Mouse (Mus musculus) granulocyte monocyte progenitor cell, adult 5-6 weeks (primary cell): Measurements from ENCODE around the gene Sorcs2. TPM values are rescaled to one million over a fixed set of nuclear protein-coding genes. Genes with fewer than 3 reads are reported as not detected.

Experiments used
- ATAC-seq: replicated peaks from 2 replicates; pipeline ENCODE4 v1.8.0; 2016; ENCODE audit warnings: mild to moderate bottlenecking, moderate TSS enrichment, inconsistent platforms; ENCODE audit not compliant: poor library complexity, severe bottlenecking
- total RNA-seq, 2 experiments: library from RNA; stranded (forward) in 1 of 2; stranded (reverse) in 1 of 2; fragments of 200-712, 200-1000 nt in 1 of 2; fragments of >200 nt in 1 of 2; fragmentation: Nextera tagmentation in 1 of 2; gene quantifications; 2 replicates each; pipeline ENCODE4 v1.2.3; 2014 to 2017

Sorcs2 gene
- total RNA-seq (2014; fragmentation: Nextera tagmentation) (not detected in 2 replicates), total RNA-seq (2017) (not detected in 2 replicates)

DNA sequence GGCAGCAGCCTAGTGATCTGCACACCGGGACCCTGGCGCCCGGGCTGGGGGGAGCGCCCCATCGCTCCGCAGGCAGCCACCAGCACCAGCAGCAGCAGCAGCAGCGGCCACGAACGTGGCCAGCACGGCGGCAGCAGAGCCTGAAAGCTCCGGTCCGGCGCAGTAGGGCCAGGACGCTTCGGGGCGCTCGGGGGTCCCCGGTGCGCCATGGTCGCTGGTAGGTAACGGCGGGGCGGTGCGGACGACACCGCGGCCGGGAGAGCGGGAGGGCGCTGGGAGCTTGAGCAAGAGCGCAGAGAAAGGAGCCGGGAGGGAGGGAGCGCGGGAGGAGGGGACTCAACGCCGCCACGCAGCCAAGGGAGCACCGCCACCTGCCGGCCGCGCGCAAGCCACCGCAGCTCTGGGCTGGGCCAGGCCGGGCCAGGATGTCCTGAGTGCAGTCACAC, at the start of gene Sorcs2:
TSS of gene Sorcs2 (minus strand) at position 303 of the 446 bp plus-strand sequence.
- ATAC-seq = peak; percentile 91

DNA sequence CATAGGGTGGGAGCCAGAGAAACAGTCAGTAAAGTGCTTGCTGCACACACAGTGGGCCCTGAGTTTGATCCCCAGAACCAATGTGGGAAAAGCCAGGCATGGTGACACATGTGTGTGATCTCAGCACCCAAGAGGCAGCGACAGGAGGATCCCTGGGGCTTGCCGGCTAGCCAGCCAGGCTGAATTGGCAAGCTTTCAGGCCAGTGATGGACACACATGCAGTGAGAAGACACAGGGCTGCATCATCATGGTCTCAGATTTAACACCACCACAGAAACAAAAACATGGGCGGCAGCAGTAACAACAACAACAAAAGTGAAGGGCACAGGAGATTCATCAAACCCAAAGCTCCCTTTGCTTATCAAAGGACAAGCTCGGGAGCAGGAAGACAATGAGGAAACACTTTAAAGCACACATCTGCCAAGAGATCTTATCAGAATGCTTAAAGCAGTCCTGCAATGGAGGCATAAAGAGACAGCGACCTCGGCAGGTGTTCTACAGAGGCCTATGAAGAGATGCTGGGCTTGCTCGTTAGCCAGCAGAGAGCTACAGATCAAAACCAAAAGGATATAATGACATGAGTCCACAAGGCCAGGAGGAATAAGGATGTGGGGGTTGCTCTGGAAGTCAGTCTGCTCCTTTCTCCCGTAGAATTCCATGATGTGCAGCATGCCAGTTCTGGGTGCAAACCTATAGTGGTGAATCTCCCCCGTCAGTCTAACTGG, 48.4 kb upstream of the Sorcs2 start:
- no peak for ATAC-seq

DNA sequence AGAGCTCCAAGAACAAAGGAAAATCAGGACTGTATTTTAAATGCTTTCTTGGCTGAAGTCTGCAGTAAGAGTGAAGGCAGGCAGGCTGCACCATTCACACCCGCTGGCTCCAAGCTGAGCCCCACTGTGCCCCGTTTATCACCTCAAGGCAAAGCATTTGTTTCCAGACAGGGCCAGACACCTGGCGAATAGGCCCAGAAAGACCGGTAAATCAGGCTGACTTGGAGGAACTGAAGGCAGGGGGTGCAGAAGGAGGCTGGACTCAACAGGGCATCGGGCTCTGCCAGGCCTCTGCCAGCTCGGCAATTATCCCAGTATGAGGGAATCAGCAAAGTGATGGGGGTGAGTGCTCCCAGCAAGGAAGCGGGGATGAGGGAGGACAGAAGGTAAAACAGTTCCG, 47.1 kb upstream of the Sorcs2 start:
- ATAC-seq = no peak

DNA sequence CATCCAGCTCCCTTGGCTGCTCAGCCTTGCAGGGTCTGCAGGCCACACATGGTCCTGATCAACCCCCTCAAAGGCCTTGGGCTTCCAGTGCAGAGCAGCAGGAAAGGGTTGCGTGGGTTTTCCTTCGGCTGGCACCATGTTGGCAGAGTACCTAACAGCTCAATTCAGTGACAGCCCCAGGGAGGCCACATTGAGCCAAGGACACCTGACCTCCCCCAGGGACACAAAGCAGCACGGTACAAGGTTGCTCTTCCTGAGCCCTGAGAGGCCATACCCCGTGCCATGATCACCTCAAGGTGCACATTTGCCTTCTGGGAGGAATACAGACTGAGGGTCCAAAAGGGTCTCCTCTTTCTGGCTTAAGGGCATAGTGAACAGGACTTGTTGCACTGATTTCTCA, 46.7 kb upstream of the Sorcs2 start:
- no peak for ATAC-seq

DNA sequence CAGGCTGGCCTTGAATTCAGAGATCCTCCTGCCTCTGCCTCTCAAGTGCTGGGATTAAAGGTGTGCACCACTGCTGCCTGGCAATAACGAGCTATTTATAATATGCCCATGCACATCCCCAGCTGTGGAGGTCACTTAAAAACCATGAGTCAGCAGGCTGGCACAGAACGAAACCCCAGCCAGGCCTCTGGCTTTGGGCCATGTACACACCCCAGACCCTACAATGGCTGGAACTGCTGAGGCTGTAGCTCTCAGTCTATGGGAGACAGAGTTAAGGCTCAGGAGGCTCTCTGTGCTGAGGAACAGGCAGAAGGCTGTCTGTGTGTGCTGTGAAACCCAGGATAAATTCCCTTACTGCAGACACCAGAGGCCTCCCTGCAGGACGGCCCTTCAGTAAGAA, 42.8 kb upstream of the Sorcs2 start:
- no peak for ATAC-seq

DNA sequence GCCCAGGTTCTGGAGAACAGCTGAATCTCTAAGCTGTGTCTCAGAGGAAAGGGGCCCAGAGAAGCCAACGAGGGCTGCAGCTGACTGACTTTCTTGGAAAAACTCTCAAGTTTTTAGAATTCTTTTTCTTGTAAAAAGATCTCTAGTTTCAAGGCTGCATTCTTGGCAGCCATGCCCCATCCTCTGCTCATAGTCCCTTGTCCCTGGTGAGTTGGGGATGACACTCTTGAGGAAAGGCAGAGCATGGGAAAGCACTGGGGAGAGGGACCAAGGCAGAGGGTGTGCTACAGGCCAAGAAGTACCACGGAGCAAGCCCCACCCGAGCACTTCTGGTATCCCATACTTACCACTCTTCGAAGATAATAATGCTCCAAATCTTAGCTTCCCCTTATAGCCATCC, 38.9 kb upstream of the Sorcs2 start:
- no peak for ATAC-seq

DNA sequence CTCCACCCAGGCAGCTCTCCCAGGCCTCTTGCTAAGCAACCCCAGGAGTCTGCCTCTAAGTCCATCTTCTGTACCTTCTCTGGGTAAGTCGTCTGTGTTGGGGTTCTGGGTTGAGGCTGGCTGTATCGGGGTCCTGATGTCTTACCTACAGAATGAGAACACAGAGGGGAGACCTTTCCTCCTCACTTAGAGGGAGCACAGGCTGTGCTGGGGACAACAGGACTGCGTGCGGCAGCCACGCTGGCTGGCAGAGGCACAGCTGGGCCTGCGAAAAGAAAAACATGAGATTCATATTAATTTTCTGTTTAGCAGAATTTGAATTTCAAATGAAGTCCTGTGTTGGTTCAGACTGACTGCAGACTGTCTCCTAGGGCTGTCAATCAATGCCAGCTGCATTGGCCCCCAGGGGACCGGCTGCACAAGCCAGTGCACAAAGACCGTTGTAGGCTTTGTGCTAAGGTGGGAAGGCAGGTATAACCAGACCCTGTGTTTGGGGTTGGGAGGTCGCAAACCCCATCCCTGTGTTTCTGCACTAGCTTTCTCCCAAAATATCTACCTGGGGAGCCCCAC, 36.5 kb upstream of the Sorcs2 start:
- ATAC-seq = no peak

DNA sequence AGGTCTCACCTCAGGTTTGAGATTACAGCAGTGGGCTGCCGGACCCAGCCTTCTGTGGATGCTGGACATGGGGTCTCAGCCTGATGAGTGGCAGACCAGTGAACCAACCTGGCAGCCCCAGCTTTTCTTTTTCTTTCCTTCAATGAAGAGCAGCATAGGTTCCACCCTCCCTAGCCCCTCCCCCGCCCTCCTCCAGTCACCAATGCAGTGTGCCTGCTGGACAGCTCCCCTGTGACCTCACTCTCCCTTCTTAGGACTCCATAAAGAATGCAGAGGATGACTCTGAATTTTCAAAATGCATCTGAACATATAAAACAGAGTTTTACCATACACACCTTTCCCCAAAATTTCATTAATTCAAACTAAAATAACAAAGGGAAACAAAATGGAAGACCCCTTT, 33.8 kb upstream of the Sorcs2 start:
- no peak for ATAC-seq

DNA sequence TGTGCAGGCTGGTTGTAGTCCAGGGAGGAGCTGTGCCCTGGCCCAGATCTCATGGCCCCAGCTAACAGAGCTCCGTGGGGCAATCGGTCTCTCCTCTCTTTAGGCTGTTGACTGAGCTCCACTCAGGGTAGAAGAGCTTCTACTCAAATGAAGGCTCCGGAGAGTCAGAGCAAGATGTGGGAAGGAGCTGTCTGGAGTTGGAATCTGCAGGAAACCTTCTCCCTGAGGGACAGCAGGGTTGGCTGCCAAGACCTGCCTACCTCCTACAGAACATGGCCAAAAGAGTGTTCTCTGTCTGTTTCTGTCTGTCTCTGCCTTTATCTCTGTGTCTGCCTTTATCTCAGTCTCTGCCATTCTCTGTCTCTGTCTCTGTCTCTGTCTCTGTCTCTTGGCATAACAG, 31.6 kb upstream of the Sorcs2 start:
- ATAC-seq = no peak

DNA sequence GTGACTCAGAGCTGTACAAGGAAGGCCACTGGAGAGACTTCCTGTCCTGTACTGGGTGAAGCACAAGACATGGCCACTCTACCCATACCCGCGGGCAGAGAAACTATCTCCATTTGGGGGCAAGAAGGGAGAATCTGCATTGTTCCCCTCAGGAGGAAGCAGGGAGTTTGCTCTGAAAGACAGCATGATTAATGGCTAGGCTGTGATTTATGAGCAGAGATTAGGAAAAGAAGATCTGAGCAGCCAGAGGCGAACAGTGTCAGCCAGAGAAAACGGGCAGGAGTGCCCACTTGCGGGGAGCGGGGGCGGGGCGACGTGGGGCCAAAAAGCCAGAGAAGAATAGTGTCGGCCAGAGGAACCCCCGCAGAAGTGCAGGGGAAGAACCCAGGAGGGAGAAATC, 29.9 kb upstream of the Sorcs2 start:
- no peak for ATAC-seq

DNA sequence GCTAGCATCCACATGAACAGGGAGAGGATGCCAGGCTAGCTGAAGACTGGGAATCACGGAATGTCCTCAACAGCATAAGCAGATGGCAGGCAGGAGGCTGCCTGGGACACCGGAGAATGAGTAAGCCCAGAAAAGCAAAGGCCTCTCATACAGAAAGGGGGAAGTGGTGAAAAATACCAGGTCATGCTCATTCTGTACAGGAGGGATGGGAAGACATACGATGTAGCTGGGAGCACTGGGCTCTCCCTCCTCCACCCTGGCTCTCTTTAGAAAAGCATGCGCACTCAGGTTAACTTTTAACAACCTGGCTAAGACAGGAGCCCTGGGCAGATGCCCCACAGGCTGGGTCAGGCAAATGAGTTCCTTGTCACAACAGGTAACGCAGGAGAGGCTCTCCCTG, 28.5 kb upstream of the Sorcs2 start:
- ATAC-seq = peak; percentile 65

DNA sequence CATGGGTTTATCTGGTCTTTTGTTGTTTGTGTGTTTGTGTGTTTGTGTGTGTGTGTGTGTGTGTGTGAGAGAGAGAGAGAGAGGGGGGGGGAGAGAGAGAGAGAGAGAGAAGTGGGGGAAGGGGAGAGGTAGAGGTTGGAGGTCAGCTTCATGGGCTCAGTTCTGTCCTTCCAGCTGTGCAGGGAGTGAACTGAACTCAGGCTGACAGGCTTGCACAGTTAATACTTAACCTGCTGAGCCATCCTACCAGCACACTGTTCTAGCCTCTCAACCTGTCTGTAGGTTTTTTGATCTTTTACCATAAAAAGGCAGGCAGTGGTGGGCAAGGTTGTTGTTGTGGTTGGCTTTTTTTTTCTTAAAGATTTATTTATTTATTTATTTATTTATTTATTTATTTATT, 26.7 kb upstream of the Sorcs2 start:
- no peak for ATAC-seq

DNA sequence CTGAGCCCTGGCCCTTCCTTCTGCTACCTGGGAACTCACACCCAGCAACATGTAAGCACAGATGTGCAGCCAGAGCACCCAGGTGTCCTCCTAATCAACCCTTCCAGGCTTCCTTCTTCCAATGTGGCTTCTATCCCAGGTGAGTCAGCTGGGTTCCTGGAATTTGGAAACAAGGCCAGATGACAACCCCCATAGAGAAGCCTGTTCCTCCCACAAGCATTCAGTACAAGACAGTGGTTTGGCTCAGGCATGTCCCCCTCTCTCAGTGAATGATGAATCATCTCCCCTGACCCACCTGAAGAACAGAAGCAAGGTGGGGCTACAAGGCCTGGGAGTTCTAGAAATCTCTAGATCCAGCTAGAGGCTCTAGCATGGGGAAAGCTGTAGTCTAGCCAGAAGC, 24.8 kb upstream of the Sorcs2 start:
- no peak for ATAC-seq

DNA sequence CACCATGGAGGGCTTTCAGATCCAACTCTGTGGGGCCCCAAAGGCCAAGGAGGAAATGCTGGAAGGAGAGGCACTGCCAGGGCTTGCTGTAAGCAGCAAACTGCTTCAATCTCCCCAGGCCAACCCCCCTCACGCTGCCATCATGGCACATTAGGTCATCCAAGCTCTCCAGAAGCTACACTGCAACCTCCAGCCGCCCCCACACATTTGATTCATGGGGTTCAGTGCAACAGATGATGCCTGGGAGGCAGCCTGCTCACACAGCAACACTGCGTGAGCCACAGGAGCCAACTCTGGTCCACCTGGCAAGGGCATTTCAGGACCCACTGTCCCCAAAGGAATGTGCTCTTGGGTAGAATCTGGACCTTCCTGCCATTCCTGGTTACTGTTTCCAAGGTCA, 21.9 kb upstream of the Sorcs2 start:
- ATAC-seq = no peak

DNA sequence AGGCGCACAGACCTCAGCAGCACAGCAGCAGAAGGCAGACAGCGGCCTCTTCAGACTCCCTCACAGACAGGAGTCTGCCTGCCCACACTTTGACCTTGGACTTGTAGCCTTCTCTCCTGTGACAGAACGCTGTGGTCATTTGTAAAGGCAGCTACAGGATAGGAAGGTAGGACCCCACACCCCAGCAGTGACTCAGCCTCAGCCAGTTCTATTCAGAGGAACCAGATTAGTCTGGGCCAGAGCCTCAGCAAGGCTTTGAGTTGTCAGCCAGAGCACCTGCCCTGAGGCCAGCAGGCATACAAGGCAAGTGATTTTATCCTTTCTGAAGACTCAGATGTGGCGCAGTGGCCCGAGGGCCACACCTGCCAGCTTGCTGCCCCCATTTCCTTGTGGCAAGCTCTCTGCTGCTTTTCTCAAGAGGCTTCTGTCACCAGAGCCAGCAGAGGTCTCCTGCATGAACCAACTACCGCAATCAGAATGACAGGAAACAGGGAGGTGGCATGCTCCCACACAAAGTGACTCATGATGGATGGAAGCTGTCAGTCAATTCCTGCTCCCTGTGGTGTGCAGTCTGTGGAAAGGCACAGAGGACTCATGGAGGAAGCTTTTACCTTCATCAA, 16.9 kb upstream of the Sorcs2 start:
- no peak for ATAC-seq

DNA sequence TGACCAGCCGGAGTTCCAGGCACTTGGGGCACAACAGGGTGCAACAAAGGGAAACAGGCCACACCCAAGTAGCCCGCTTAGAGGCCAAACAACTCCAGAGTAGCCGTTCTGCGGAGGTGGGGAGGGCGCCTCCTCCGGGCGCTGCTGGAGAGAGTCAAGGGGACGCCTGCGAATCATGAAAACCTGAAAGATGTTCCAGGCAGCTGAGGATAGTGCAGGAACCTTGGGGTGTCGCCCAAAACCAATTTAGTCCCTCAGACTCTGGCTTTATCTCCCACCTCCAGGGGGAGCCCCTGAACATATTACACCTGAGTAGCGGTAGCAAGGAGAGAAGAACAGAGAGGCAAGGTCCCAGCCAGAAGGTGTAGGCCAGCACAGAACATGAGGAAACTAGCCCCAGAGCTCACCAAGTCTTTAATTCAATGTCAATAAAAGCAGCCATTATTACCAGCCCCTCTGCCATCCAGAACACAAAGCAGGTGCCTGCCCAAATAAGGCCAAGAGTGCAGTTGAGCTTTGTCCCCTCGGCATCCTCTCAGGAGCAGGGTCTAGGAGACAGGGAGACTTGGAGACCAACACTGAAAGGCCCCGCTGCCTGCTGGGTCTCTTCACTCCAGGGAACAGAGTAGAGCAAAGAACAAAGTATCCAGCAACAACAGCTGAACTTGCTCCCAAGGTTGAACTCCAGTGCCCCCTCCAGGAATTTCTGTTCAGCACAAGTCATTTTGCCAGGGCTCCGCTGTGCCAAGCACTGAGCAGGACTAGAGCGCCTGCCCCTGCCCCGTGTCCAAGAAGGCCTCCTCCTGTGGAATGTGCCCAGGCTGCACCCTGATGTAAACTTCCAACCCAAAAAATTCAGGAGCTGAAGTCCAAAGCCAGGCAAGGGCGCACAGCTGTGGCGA, 775 bp upstream of the Sorcs2 start:
- ATAC-seq = 0 out of 2 replicates have a peak, but pooled peaks have one; percentile 28

DNA sequence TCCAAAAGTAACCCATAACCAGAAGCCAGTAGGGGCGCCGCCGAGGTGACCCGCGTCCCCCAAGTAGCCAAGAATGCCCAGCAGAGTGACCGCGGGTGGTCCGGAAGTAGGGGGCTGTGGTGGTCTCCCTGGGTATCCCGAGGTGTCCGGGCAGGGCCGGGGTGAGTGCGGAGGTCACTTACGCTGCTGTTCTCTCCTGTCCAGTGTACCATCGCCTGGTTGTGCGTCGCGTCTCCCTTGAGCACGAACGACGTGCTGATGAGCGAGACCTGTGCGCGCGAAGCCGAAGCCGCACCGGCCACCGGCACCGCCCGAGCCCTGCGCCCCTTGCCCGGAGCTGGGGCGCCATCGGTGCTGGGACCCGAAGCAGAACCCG, 567 bp downstream of the Sorcs2 start:
- ATAC-seq = no peak

DNA sequence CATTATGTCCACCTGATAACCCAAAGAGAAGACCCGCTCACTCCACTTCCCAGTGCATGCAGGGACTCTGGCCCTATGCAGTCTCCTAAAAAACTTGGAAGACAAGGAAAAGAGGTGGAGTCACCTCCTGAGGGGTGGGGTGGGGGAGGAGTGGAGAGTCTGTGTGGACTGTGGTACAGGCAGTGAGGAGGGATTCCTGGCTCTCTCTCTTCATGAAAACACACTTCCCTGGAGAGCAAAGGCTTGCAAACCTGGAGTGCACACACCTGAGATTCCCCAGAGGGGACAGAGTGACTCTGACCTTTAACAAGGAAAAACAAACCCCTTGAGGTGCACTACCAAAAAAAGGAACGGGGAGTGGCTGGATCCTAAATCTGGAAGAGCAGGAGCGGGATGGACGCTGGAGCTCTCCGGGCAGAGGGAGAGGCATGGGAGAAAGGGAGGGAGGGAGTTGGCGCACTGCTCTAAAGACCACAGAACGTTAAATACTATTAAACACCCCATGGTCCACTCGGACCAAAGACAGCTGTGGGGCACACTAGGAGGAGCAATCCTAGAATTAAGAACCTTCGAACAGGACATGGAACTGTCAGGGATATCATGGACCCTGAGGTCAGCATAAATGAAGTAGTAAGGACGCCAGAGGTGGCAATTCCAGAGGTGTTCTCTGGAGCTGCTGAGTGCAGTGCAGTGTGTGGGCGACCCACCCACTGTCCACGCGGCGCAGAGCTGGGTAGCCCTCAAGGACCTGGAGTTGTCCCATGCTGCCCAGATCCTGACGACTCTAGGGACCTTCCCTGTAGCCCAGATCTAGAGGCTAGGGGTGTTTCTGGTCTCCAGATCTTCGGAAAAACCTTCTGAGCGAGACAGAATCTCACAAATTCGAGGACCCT, 1.2 kb downstream of the Sorcs2 start:
- ATAC-seq = no peak

DNA sequence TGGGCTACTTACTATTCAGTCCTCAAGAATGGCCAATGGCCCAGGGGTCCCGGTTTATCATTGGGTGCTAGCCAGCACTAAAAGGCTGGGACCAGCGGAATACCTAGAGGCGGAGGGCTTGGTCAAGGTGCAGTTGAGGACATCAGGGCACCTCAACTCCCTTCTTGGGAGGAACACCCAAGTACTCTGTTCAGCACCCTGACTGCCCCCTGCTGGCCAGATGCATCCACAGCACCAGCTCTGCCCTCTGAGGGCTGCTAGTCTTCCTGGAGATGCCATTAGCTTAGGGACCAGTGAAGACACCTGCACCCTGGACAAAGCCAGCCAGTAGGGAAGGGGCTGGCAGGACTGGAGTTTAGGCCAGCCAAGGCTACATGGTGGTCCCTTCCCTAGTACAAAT, 1.9 kb downstream of the Sorcs2 start:
- ATAC-seq = peak; percentile 52
